Mouse (Mus musculus): Measurements from ENCODE around the gene Gm14137.

DNA sequence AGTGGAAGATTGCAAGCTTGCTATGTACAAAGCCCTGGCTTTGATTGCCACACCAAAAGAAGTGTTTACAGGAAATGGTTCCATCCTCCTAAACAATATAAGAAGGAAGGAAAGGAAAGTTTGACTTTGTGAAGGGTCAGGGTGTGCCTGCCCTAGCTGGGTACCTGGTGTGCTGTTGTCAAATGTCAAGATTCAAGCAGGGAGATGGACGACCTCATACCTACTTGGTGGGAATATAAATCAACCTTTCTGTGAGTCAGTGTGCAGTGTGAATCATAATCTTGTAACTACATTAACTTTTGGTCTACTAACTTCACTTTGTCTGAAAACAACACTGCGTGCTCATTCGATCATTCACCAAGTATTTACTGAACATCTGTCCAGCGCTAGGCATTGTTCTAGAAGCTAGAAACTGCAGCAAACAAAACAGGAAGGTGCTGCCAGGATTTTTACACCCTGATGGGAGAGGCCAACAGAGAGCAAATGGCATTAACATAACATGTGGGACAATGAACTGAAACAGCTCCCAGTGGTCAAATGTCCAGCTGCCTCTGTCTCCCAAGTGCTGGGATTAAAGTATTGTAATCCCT lies 29.7 kb downstream of the Gm14137 start:
- TF ChIP-seq CTCF (IDR thresholded peaks at IDR 0.05; ENCODE audit: low read depth) (no peak), EP300 (optimal IDR thresholded peaks at IDR 0.05) (no peak)
